Mouse (Mus musculus) erythroblast, embryonic 14.5 days (primary cell): ENCODE results near the gene Gimap5. TPM values are rescaled to one million over a fixed set of nuclear protein-coding genes. Genes with fewer than 3 reads are reported as not detected.

ENCODE experiments used
- H3K27me3 ChIP-seq: 2 replicates; pipeline ENCODE4 v1.6.1; 2012; ENCODE audit warnings: inconsistent platforms; ENCODE audit not compliant: control insufficient read depth
- H3K36me3 ChIP-seq: 2 replicates; pipeline ENCODE4 v1.6.1; 2012; ENCODE audit warnings: mild to moderate bottlenecking, inconsistent platforms; ENCODE audit not compliant: control insufficient read depth
- H3K4me1 ChIP-seq: 2 replicates; pipeline ENCODE4 v1.6.1; 2012; ENCODE audit warnings: inconsistent platforms; ENCODE audit not compliant: control insufficient read depth
- H3K4me3 ChIP-seq: replicated peaks from 2 replicates; pipeline ENCODE3; 2012; ENCODE audit warnings: moderate library complexity, mild to moderate bottlenecking, inconsistent platforms
- H3K9me3 ChIP-seq: 2 replicates; pipeline ENCODE4 v1.6.1; 2012; ENCODE audit warnings: low read length, inconsistent platforms, mixed read lengths; ENCODE audit not compliant: control insufficient read depth
- GATA1 ChIP-seq: IDR thresholded peaks from 2 replicates; pipeline ENCODE4 v1.6.1; 2012; ENCODE audit warnings: low read length, inconsistent platforms, mixed read lengths
- TAL1 ChIP-seq: IDR thresholded peaks from 3 replicates; pipeline ENCODE4 v1.6.1; 2012; ENCODE audit warnings: low read length, inconsistent platforms, mixed read lengths
- polyA plus RNA-seq: library from polyadenylated mRNA; stranded (reverse); fragments of >175 nt; gene quantifications from 2 replicates; pipeline ENCODE4 v1.2.3, GENCODE M21; 2012

Gene Gimap5
- polyA plus RNA-seq, 1 experiment = 0.04 TPM

DNA sequence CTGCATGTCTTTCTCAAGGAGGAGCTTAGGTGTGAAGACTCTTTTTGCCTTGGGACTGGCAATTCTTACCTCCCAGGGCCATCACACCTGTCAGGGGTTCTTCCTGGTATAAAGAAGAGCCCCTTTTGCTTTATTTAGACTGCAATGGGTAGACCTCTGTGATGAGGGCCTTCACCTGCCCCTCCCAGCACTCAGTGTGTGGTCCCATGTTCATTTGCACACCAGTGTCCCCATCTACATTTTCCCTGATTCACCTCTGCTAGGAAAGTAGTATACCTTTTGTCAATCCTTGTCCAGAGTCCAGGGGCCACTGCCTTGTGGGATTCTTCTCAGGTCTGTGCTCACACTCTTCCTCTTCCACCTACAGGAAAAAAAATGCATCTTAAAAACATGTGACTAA lies 41.9 kb upstream of the Gimap5 start:
- Histone ChIP-seq H3K4me3 (no peak overlapping the region), H3K36me3 (no peaks in the 10 kb centered on the region), H3K9me3 (no peaks in the 10 kb centered on the region), H3K27me3 (no peaks in the 10 kb centered on the region), H3K4me1 (no peaks in the 10 kb centered on the region)
- TF ChIP-seq GATA1 (no peak), TAL1 (no peak)

DNA sequence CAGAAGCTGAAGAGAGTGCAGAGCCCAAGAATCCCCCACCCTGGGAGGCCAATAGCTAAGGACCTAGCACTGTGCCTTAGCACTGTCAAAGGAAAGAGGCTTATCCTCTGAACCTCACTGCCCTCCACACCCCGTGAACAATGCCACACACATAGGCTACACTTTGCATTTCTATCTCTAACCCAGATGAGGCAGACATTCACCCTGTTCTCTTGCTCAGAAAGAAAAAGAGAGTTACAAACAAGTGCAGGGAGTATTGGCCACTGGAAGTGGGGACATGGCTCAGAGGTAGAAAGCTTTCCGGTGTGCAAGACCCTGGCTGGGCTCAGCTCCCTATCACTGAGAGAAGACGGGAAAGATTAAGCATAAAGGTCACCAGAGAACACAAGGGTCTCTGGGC lies 39.9 kb upstream of the Gimap5 start:
- TF ChIP-seq TAL1 = no peak
- no peak for TF ChIP-seq GATA1
- Histone ChIP-seq H3K27me3 (no peaks in the 10 kb centered on the region), H3K9me3 (no peaks in the 10 kb centered on the region), H3K4me1 (no peaks in the 10 kb centered on the region), H3K36me3 (no peaks in the 10 kb centered on the region), H3K4me3 (no peak overlapping the region)

DNA sequence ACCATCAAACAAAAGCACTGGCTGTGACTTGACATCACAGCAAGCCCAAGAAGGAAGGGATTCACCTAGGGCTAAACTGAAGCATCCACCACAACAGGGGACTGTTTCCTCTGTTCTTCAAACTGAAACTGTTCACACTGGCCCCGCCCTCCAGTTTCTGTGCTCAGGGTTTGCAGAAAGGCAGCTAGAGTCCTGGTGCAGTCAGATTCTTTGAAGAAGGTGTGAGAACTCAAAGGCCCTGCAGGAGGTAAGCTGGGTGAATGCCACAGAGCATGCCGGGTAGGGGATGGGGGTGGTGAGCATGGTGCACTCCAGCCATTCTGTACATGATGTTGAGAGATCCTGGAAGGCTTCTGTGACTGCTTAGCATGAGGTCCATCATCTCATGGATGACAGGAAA lies 27.5 kb upstream of the Gimap5 start, which contains the start of the genes Gm28053 and Gimap7:
Gene Gm28053 (plus strand): TSS at position 153 of the 400 bp plus-strand sequence.
Gene Gimap7 (plus strand): TSS at position 167 of the 400 bp plus-strand sequence.
- no peaks in the 10 kb centered on the region for H3K4me1 ChIP-seq
- no peak within 1 kb of the TSS for H3K4me3 ChIP-seq
- H3K9me3 ChIP-seq = no peaks in the 10 kb centered on the region
- TF ChIP-seq GATA1 = no peak
- no peak for TF ChIP-seq TAL1
- no peaks in the 10 kb centered on the region for H3K27me3 ChIP-seq
- no peaks in the 10 kb centered on the region for H3K36me3 ChIP-seq

DNA sequence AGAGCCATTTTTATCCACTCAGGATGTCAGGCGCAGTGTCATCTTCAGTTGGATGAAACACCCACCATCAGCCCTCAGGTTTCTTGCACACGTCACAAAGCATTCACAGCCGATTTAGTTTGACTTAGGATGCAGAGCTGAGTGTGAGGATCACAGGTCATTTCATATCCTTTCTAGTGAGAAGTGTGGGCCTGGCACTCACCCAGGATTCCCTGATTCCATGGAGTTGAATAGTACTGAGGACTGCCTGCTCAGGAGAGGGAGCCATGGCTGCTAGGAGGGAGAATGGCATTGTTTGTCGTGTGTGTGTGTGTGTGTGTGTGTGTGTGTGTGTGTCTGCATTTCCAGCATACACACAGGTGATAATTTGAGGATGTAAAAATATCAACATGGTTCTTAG lies 25.7 kb upstream of the Gimap5 start:
- Histone ChIP-seq H3K27me3 (no peaks in the 10 kb centered on the region), H3K4me1 (no peaks in the 10 kb centered on the region)
- TF ChIP-seq TAL1 (no peak), GATA1 (no peak)

DNA sequence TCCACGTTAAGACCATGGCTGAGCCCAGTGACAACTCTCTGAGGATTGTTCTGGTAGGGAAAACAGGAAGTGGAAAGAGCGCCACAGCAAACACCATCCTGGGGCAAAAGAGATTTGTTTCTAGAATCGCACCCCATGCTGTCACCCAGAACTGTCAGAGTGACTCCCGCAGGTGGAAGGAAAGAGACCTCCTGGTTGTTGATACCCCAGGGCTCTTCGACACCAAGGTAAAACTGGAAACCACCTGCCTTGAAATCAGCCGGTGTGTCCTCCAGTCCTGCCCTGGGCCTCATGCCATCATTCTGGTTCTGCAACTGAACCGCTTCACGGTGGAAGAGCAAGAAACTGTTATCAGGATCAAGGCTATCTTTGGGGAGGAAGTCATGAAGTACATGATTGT lies 22.5 kb upstream of the Gimap5 start:
- Histone ChIP-seq H3K36me3 (no peaks in the 10 kb centered on the region), H3K4me1 (no peaks in the 10 kb centered on the region), H3K27me3 (no peaks in the 10 kb centered on the region), H3K4me3 (no peak overlapping the region), H3K9me3 (no peaks in the 10 kb centered on the region)
- TF ChIP-seq GATA1 = no peak
- no peak for TF ChIP-seq TAL1

More for the DNA sequence above, 25.7 kb upstream of the Gimap5 start:
- H3K36me3 ChIP-seq = no peaks in the 10 kb centered on the region
- H3K9me3 ChIP-seq = no peaks in the 10 kb centered on the region
- H3K4me3 ChIP-seq = no peak overlapping the region

DNA sequence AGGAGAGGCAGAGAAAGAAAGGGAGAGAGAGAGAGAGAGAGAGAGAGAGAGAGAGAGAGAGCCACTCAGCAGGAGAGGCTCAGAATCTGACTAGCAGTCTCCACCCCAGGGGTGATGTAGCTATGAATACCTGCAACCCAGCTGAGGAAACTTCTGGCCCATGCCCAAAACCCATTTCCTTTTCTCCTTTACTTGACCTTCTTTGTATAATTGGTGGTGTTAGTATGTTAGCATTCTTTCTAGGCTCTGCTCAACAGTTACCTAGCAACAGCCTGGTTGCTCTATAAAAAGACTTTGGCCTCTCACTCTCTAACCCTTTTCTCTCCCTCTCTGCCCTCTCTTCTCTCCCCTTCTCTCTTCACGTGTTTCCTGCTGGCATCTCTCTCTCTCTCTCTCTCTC lies 20.5 kb upstream of the Gimap5 start:
- H3K9me3 ChIP-seq = no peaks in the 10 kb centered on the region
- no peaks in the 10 kb centered on the region for H3K36me3 ChIP-seq
- no peaks in the 10 kb centered on the region for H3K27me3 ChIP-seq
- TF ChIP-seq GATA1 (no peak), TAL1 (no peak)
- H3K4me3 ChIP-seq = no peak overlapping the region
- no peaks in the 10 kb centered on the region for H3K4me1 ChIP-seq

DNA sequence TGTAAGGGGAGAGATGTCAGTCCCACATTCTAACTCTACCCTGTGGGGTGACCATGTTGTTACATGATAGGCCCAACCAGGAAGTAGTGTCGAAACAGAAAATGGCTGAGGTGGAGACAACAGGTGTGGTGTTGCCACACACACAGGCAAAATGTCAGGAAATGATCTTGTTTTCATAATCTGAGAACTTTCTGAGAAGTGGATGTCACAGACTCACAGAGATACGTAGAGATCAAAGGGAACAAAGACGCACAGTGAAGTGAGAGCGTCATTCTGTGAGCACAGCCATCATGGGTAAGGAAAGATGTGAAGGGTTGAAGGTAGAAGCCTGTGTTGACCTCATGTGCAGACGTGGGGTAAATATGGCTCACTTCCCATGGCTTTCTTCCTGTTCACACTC lies 18.2 kb upstream of the Gimap5 start:
- no peak overlapping the region for H3K4me3 ChIP-seq
- H3K36me3 ChIP-seq = no peaks in the 10 kb centered on the region
- no peaks in the 10 kb centered on the region for H3K27me3 ChIP-seq
- TF ChIP-seq TAL1 = no peak
- H3K9me3 ChIP-seq = no peaks in the 10 kb centered on the region
- no peaks in the 10 kb centered on the region for H3K4me1 ChIP-seq

DNA sequence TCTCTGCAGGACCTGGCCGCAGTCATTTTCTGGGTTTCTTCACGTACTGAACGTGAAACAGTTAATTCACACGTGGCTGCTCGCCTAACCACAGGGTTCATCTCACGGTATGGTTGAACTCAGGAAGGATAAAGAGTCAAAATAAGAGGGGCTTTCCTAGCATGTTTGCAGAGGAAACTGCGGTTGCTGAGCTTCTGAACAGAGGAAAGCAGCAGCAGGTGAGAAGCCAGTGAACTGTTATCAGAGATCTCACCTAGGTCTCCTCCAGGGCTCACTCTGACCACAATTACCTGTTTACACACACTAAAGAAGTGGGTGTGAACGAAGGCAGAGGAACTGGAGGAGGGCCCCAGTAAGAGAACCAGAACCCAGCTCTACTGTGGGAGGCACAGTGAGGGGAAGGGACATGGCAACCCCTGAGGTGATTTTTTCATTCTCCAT lies 13.1 kb upstream of the Gimap5 start:
- no peaks in the 10 kb centered on the region for H3K27me3 ChIP-seq
- H3K4me3 ChIP-seq = no peak overlapping the region
- no peaks in the 10 kb centered on the region for H3K36me3 ChIP-seq
- H3K4me1 ChIP-seq = no peaks in the 10 kb centered on the region
- H3K9me3 ChIP-seq = no peaks in the 10 kb centered on the region
- no peak for TF ChIP-seq TAL1
- TF ChIP-seq GATA1 = no peak

DNA sequence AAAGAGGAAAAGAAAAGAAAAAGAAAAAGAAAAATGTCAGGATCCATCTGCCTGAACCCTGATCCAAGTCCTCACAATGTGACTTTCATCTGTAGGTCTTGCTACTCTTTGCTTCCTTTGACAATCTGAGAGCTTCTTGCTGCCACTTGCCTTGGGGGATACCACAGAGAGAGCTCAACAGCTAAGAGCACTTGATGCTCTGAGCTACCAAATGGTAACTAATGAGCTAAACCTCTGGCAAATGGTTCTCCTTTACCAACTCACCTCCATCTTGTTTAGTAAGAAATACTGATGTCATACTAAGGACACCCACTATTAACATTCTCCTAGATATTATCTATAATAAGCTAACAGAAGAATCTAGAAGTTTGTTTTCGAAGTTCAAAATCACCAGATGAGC lies 12.3 kb upstream of the Gimap5 start:
- H3K27me3 ChIP-seq = no peaks in the 10 kb centered on the region

DNA sequence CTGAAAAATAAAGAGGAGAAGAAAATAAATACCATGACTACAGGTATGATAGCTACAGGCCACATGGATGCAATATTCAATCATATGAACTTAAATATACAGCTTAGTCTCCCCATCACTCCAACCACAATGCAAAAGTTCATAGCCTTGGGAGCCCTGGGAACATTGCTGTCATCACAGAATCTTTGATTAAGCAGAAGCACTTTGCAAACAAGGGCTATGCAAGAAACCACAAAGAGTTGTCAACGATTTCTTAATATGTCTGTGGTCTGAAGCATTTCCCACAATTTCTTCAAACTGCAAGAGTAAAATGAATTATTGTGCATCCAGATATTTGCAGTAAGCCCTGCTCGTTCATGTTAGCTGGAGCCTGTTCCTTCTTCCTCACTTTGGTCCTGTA lies 8.9 kb upstream of the Gimap5 start:
- Histone ChIP-seq H3K4me3 (no peak overlapping the region), H3K36me3 (no peaks in the 10 kb centered on the region), H3K4me1 (no peaks in the 10 kb centered on the region), H3K27me3 (no peaks in the 10 kb centered on the region), H3K9me3 (no peaks in the 10 kb centered on the region)
- no peak for TF ChIP-seq GATA1

More for the DNA sequence above, 12.3 kb upstream of the Gimap5 start:
- Histone ChIP-seq H3K4me3 (no peak overlapping the region), H3K36me3 (no peaks in the 10 kb centered on the region), H3K9me3 (no peaks in the 10 kb centered on the region), H3K4me1 (no peaks in the 10 kb centered on the region)
- TF ChIP-seq TAL1 (no peak), GATA1 (no peak)
